Mouse (Mus musculus) midbrain, embryonic 10.5 days (tissue): ENCODE measurements around the gene Mgll. TPM values are rescaled to one million over a fixed set of nuclear protein-coding genes. Genes with fewer than 3 reads are reported as not detected.

Experiments used
- DNase-seq: peaks from one replicate; pipeline ENCODE4 v3.0.0-alpha.2; 2017; ENCODE audit warnings: low spot score
- H3K27ac ChIP-seq: fragments of 300-500 bp; sonication (generic); replicated peaks from 2 replicates; pipeline ENCODE4 v1.5.1; 2016; ENCODE audit warnings: mild to moderate bottlenecking
- H3K27me3 ChIP-seq: fragments of 300-500 bp; sonication (generic); 2 replicates; pipeline ENCODE4 v1.6.1; 2016; ENCODE audit warnings: low read depth, mild to moderate bottlenecking; ENCODE audit not compliant: poor library complexity, severe bottlenecking
- H3K36me3 ChIP-seq: fragments of 300-500 bp; sonication (generic); 2 replicates; pipeline ENCODE4 v1.6.1; 2016; ENCODE audit warnings: mild to moderate bottlenecking, moderate library complexity
- H3K4me1 ChIP-seq: fragments of 300-500 bp; sonication (generic); 2 replicates; pipeline ENCODE4 v1.6.1; 2016
- H3K4me3 ChIP-seq: fragments of 300-500 bp; sonication (generic); 2 replicates; pipeline ENCODE4 v1.5.1; 2016; ENCODE audit warnings: mild to moderate bottlenecking, moderate library complexity
- H3K9me3 ChIP-seq: fragments of 300-500 bp; sonication (generic); replicated peaks from 2 replicates; pipeline ENCODE4 v1.6.1; 2016; ENCODE audit warnings: mild to moderate bottlenecking
- whole genome bisulfite sequencing: fragments of 180-500 bp; shearing (Covaris S2); methylation state at CpG from one replicate; pipeline ENCODE4 v1.1.7; 2016; 5-methylcytosine and 5-hydroxymethylcytosine counted together
- polyA plus RNA-seq: library from polyadenylated mRNA; unstranded; fragments of >200 nt; fragmentation: Nextera tagmentation; extraction: Ambion mirVana; gene quantifications from 2 replicates; pipeline ENCODE4 v1.2.1, GENCODE M21; 2016

Gene Mgll
- polyA plus RNA-seq, 1 experiment from 2014 or later, result 3.9 TPM

DNA sequence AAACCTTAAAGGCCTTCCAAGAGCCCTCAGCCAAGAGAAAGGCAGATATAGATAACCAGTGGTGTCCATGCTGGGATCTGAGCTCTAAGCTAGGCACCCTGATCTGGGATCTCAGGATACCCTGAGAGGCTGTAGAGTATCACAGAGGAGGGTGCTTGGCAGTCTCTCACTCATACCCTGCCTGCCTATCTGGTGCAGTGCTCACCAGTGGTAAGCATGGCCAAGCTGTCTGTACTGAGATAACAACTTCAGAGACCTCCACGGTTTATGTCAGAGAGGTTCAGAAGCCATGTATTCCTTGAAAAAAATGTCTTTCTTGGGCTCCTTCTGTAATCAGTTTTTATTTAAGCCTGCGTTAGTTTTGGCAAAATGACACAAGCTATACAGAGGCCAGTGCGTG is 16.8 kb downstream of the Mgll start:
- Histone ChIP-seq H3K27me3 (peaks cover 3% of the 10 kb centered on the region; the same call in 1 of the 2 replicates), H3K4me1 (peaks cover 7% of the 10 kb centered on the region), H3K4me3 (no peak overlapping the region), H3K9me3 (no peaks in the 10 kb centered on the region), H3K27ac (no peak overlapping the region), H3K36me3 (no peaks in the 10 kb centered on the region)
- WGBS, result 91% methylated on average over 3 of the region's 3 CpGs
- DNase-seq, result no peak

- H3K9me3 ChIP-seq, result no peaks in the 10 kb centered on the region
- H3K4me3 ChIP-seq, result no peak overlapping the region
- WGBS, result 92% methylated on average over 3 of the region's 3 CpGs
- H3K4me1 ChIP-seq, result peaks cover 7% of the 10 kb centered on the region
- DNase-seq, result no peak
- no peaks in the 10 kb centered on the region for H3K36me3 ChIP-seq
- no peaks in the 10 kb centered on the region for H3K27me3 ChIP-seq
- no peak overlapping the region for H3K27ac ChIP-seq
Measured at GRCm38 (mm10) chr6:88741791-88742190, 17.6 kb downstream of the Mgll start.

DNA sequence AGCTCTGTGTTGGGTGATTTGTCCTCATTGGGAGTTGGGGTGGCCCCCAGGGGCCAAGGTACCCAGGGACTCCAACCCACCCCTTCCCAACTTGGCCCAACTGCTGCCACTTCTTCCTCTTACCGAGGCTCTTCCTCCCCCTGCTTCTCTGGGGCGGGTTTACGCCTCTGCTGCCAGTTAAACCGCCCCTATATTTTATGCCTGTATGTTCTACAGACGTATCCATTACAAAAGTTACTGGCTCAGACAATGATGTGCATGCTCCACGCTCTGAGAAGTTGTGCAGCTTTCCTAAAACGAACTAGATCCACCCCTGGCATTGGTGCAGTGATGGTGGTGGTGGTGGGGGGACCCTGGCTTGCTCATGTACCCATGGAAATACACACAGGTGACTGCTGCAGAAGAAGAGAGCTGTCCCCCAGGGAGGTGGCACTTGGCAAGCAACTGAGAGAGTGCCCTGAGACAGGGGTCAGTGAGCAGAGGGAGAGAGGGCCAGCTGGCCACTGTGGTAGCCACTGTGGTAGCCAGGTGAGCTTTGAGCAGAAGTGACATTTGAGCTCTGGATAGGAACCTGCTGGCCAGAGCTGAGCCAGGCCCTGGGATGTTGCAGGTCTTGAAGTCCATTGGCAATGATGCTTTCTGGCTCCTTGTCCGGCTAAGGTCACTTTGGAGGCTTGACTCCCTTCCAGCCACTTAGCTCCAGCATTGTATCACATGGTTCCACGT is 18.2 kb downstream of the Mgll start:
- Histone ChIP-seq H3K9me3 (no peaks in the 10 kb centered on the region), H3K4me3 (no peak overlapping the region), H3K27ac (no peak overlapping the region), H3K4me1 (peaks cover 7% of the 10 kb centered on the region), H3K36me3 (no peaks in the 10 kb centered on the region), H3K27me3 (no peaks in the 10 kb centered on the region)
- WGBS, result 86% methylated on average over 9 of the region's 9 CpGs
- DNase-seq, result no peak

- H3K9me3 ChIP-seq, result no peaks in the 10 kb centered on the region
- no peak for DNase-seq
- 75% methylated on average over 14 of the region's 14 CpGs for WGBS
Measured at GRCm38 (mm10) chr6:88743601-88744291, 19.5 kb downstream of the Mgll start.

GRCm38 (mm10) chr6:88745027-88745426 is 20.8 kb downstream of the Mgll start:
- H3K27ac ChIP-seq, result no peak overlapping the region
- no peak overlapping the region for H3K4me3 ChIP-seq
- H3K36me3 ChIP-seq, result no peaks in the 10 kb centered on the region
- WGBS, result 89% methylated on average over 10 of the region's 10 CpGs
- H3K4me1 ChIP-seq, result peaks cover 7% of the 10 kb centered on the region
- no peaks in the 10 kb centered on the region for H3K9me3 ChIP-seq
- no peak for DNase-seq
- no peaks in the 10 kb centered on the region for H3K27me3 ChIP-seq

More at GRCm38 (mm10) chr6:88743601-88744291, 19.5 kb downstream of the Mgll start:
- Histone ChIP-seq H3K27me3 (no peaks in the 10 kb centered on the region), H3K4me1 (peaks cover 7% of the 10 kb centered on the region), H3K27ac (peak overlapping the region; percentile 24), H3K36me3 (no peaks in the 10 kb centered on the region), H3K4me3 (no peak overlapping the region)

DNA sequence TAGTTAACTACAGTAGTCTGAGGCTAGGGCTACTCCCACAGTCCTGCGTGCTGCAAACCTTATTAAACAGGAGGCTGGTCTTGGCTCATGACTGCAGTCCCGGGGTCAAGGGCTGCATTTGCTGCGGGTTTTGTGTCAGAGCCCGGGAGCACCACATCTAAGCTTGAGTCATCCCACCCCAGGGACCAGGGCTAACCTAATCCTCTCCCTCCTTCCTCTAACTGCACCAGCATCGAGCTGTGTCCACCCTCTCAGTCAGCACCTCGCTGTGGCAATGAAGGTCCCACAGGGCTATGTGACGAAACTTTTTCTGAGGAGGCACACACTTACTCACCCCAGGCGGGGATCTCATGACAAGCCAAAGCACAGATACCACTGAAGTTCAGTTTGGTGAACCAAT is 22.1 kb downstream of the Mgll start:
- DNase-seq, result no peak
- WGBS, result 88% methylated on average over 8 of the region's 8 CpGs
- no peak overlapping the region for H3K4me3 ChIP-seq

GRCm38 (mm10) chr6:88747296-88748040 is 23.3 kb downstream of the Mgll start:
- H3K9me3 ChIP-seq, result no peaks in the 10 kb centered on the region
- H3K4me3 ChIP-seq, result no peak overlapping the region
- peaks cover 8% of the 10 kb centered on the region for H3K4me1 ChIP-seq
- no peak overlapping the region for H3K27ac ChIP-seq
- 80% methylated on average over 12 of the region's 12 CpGs for WGBS
- no peaks in the 10 kb centered on the region for H3K36me3 ChIP-seq
- DNase-seq, result no peak
- H3K27me3 ChIP-seq, result no peaks in the 10 kb centered on the region

More for the DNA sequence above, 22.1 kb downstream of the Mgll start:
- no peak overlapping the region for H3K27ac ChIP-seq
- H3K27me3 ChIP-seq, result no peaks in the 10 kb centered on the region
- H3K4me1 ChIP-seq, result peaks cover 7% of the 10 kb centered on the region
- no peaks in the 10 kb centered on the region for H3K9me3 ChIP-seq
- no peaks in the 10 kb centered on the region for H3K36me3 ChIP-seq

DNA sequence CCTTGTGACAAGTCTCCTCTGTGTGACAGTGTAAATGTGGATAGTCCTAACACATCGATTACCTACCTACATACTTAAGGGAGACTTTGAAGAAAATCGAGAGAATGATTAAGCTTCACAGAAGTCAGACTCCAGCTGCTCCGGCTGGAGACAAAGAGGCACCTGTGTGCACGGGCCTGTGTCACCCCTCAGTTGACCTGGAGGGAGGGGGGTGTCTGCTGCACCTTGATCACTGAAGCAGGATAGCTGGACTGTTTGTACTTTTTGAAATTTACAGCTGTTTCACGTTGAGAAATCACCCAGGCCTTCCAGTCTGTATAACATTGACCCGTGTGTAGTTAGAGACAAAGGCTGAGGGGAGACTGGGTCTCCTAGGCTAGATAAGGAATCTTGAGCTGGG is 26.7 kb downstream of the Mgll start:
- Histone ChIP-seq H3K4me3 (no peak overlapping the region), H3K9me3 (no peaks in the 10 kb centered on the region), H3K4me1 (peaks cover 12% of the 10 kb centered on the region), H3K27ac (no peak overlapping the region), H3K36me3 (no peaks in the 10 kb centered on the region), H3K27me3 (no peaks in the 10 kb centered on the region)
- WGBS, result 75% methylated on average over 6 of the region's 6 CpGs
- no peak for DNase-seq

- no peaks in the 10 kb centered on the region for H3K36me3 ChIP-seq
- no peak for DNase-seq
- no peak overlapping the region for H3K27ac ChIP-seq
- no peaks in the 10 kb centered on the region for H3K9me3 ChIP-seq
- H3K4me1 ChIP-seq, result peaks cover 12% of the 10 kb centered on the region
- WGBS, result 50% methylated on average over 5 of the region's 5 CpGs
- no peaks in the 10 kb centered on the region for H3K27me3 ChIP-seq
- H3K4me3 ChIP-seq, result no peak overlapping the region
Measured at GRCm38 (mm10) chr6:88752711-88753219, 28.6 kb downstream of the Mgll start.

DNA sequence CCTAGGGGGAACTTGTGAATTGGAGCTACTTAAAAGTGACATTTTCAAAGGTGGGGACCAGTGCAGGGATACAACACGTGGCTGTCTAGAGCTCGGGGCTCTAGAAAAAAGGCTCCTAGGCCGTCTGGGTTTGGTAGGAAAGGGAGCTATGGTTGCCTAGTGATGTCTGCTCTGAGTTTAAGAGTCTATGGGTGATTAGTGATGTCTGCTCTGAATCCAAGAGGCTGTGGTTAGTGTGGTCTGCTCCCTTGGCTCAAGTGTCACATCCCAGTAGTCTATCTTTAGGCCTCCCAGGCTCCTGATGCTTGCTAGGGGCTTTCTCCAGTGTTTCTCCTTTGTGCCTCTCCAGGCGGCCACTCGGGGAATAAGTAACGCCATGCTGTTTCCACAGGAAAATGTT is 29.4 kb downstream of the Mgll start:
- 72% methylated on average over 6 of the region's 6 CpGs for WGBS
- Histone ChIP-seq H3K4me3 (no peak overlapping the region), H3K36me3 (no peaks in the 10 kb centered on the region), H3K4me1 (peaks cover 12% of the 10 kb centered on the region), H3K27me3 (no peaks in the 10 kb centered on the region), H3K27ac (no peak overlapping the region), H3K9me3 (no peaks in the 10 kb centered on the region)
- no peak for DNase-seq

- Histone ChIP-seq H3K27me3 (peaks cover 11% of the 10 kb centered on the region; the same call in 1 of the 2 replicates), H3K36me3 (no peaks in the 10 kb centered on the region), H3K4me3 (no peak overlapping the region), H3K9me3 (no peaks in the 10 kb centered on the region), H3K27ac (no peak overlapping the region), H3K4me1 (peaks cover 27% of the 10 kb centered on the region)
- WGBS, result 87% methylated on average over 4 of the region's 4 CpGs
- no peak for DNase-seq
Measured at GRCm38 (mm10) chr6:88756992-88757391, 32.8 kb downstream of the Mgll start.

DNA sequence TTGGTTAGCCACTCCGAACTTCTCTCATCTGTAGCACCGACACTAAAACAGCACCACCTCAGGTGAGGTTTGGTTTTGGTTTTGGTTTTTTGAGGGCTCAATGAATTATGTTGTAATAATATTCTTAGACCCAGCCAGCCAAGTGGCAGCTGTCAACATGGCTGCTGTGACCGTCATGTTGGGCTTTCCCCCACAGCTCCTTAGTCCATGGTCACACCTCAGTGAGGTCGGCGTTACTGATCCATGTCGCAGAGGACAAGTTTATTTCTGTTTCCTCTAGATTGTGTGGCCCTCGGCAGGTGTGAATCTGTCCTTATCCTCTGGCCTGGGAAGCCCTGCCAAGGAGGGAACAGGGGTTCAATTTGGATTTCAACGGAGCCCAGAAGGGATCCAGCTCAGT is 33.9 kb downstream of the Mgll start:
- peaks cover 11% of the 10 kb centered on the region; the same call in 1 of the 2 replicates for H3K27me3 ChIP-seq
- WGBS, result 88% methylated on average over 8 of the region's 8 CpGs

More for the DNA sequence above, 33.9 kb downstream of the Mgll start:
- H3K36me3 ChIP-seq, result no peaks in the 10 kb centered on the region
- H3K4me1 ChIP-seq, result peaks cover 26% of the 10 kb centered on the region; the same call in 1 of the 2 replicates
- no peak overlapping the region for H3K4me3 ChIP-seq
- no peak overlapping the region for H3K27ac ChIP-seq
- no peaks in the 10 kb centered on the region for H3K9me3 ChIP-seq
- DNase-seq, result no peak
